Mouse (Mus musculus) left cerebral cortex, postnatal 25 days (tissue): ENCODE results near the gene 1500009C09Rik. TPM values are rescaled to one million over a fixed set of nuclear protein-coding genes. Genes with fewer than 3 reads are reported as not detected.

Source experiments
- DNase-seq, 2 experiments: peaks; one replicate each; pipeline ENCODE4 v3.0.0; 2022; ENCODE audit warnings: low spot score in 2 of 2, mixed read lengths in 1 of 2
- intact Hi-C: fragments of 180-260 bp; cut with DNase I; formaldehyde crosslinking; loops from one replicate; pipeline ENCODE4 v1.15.1; 2025
- total RNA-seq, 2 experiments: library from RNA; stranded (reverse); gene quantifications; 2 replicates each; pipeline ENCODE4 v1.2.3; 2021

The 1500009C09Rik gene
- total RNA-seq, 2 experiments from 2014 or later = 99.5 to 102 TPM

- DNase-seq = no peak
- intact Hi-C loops = no loop called here
Observed at GRCm38 (mm10) chr15:82217980-82218379, 34.2 kb upstream of the 1500009C09Rik start.

- no peak for DNase-seq
- intact Hi-C loops = no loop called here
Observed at GRCm38 (mm10) chr15:82218778-82219666, 33.2 kb upstream of the 1500009C09Rik start.

GRCm38 (mm10) chr15:82220003-82220675, 32.1 kb upstream of the 1500009C09Rik start:
- intact Hi-C loops = no loop called here

GRCm38 (mm10) chr15:82221104-82221860, 30.9 kb upstream of the 1500009C09Rik start:
- no peak for DNase-seq
- intact Hi-C loops = no loop called here

More at GRCm38 (mm10) chr15:82220003-82220675, 32.1 kb upstream of the 1500009C09Rik start:
- DNase-seq = no peak

GRCm38 (mm10) chr15:82223251-82223650, 28.9 kb upstream of the 1500009C09Rik start:
- no peak for DNase-seq
- intact Hi-C loops = no loop called here

GRCm38 (mm10) chr15:82223657-82224601, 28.3 kb upstream of the 1500009C09Rik start, which contains the start of gene Tnfrsf13c:
Gene Tnfrsf13c, minus strand, starts transcription at chr15:82224369.
- intact Hi-C loops = no loop called here
- no peak for DNase-seq

- intact Hi-C loops = no loop called here
- no peak for DNase-seq
Observed at GRCm38 (mm10) chr15:82224602-82225215, 27.5 kb upstream of the 1500009C09Rik start.

- intact Hi-C loops = no loop called here
- no peak for DNase-seq
Observed at GRCm38 (mm10) chr15:82225769-82226168, 26.4 kb upstream of the 1500009C09Rik start.

- DNase-seq = no peak
- intact Hi-C loops = no loop called here
Observed at GRCm38 (mm10) chr15:82229542-82230045, 22.6 kb upstream of the 1500009C09Rik start.

- no peak for DNase-seq
- intact Hi-C loops = no loop called here
Observed at GRCm38 (mm10) chr15:82230098-82230611, 22.0 kb upstream of the 1500009C09Rik start.

- no peak for DNase-seq
- intact Hi-C loops = no loop called here
Observed at GRCm38 (mm10) chr15:82231100-82231499, 21.1 kb upstream of the 1500009C09Rik start.

GRCm38 (mm10) chr15:82231591-82232378, 20.4 kb upstream of the 1500009C09Rik start:
- DNase-seq = peak in 1 of 2 experiments; percentile 46
- intact Hi-C loops = no loop called here

- intact Hi-C loops = no loop called here
- DNase-seq = no peak
Observed at GRCm38 (mm10) chr15:82232651-82233050, 19.5 kb upstream of the 1500009C09Rik start.

GRCm38 (mm10) chr15:82235661-82236060, 16.5 kb upstream of the 1500009C09Rik start:
- intact Hi-C loops = loop anchor here (1.0 kb wide), 2 partner anchors 97 to 170 kb away; no protein-coding TSS in a partner anchor
- no peak for DNase-seq

GRCm38 (mm10) chr15:82236565-82236964, 15.6 kb upstream of the 1500009C09Rik start:
- intact Hi-C loops = loop anchor here (1.0 kb wide), 2 partner anchors 98 to 171 kb away; no protein-coding TSS in a partner anchor

GRCm38 (mm10) chr15:82243311-82243710, 8.9 kb upstream of the 1500009C09Rik start:
- intact Hi-C loops = no loop called here
- no peak for DNase-seq

More at GRCm38 (mm10) chr15:82236565-82236964, 15.6 kb upstream of the 1500009C09Rik start:
- peak; percentile 81 to 85 for DNase-seq

- DNase-seq = peak in 1 of 2 experiments; percentile 42
- intact Hi-C loops = no loop called here
Observed at GRCm38 (mm10) chr15:82243742-82244114, 8.5 kb upstream of the 1500009C09Rik start.
